Mouse (Mus musculus) hindbrain, postnatal 0 days (tissue): ENCODE measurements around the gene P4hb. TPM values are rescaled to one million over a fixed set of nuclear protein-coding genes. Genes with fewer than 3 reads are reported as not detected.

ENCODE experiments used
- ATAC-seq: fragments of 200-750 bp; cut with Nextera tagmentation; 2 replicates; pipeline ENCODE4 v1.8.0; 2017; ENCODE audit warnings: mild to moderate bottlenecking, moderate TSS enrichment, moderate library complexity
- DNase-seq: peaks from one replicate; pipeline ENCODE4 v3.0.0-alpha.2; 2015; ENCODE audit warnings: low spot score
- H3K27ac ChIP-seq: fragments of 300-500 bp; sonication (generic); 2 replicates; pipeline ENCODE4 v1.5.1; 2014; ENCODE audit warnings: mild to moderate bottlenecking
- H3K27me3 ChIP-seq: fragments of 300-500 bp; sonication (generic); 2 replicates; pipeline ENCODE4 v1.6.1; 2014; ENCODE audit warnings: low read length, mixed read lengths; ENCODE audit not compliant: insufficient read depth
- H3K36me3 ChIP-seq: fragments of 300-500 bp; sonication (generic); 2 replicates; pipeline ENCODE4 v1.6.1; 2014; ENCODE audit warnings: low read length, mixed read lengths; ENCODE audit not compliant: insufficient read depth
- H3K4me1 ChIP-seq: fragments of 300-500 bp; sonication (generic); 2 replicates; pipeline ENCODE4 v1.6.1; 2014; ENCODE audit warnings: antibody characterized with exemption, low read length, mixed read lengths; ENCODE audit not compliant: insufficient read depth
- H3K4me2 ChIP-seq: fragments of 300-500 bp; sonication (generic); 2 replicates; pipeline ENCODE4 v1.6.1; 2014; ENCODE audit warnings: low read depth, mild to moderate bottlenecking, low read length, moderate library complexity, mixed read lengths
- H3K4me3 ChIP-seq: fragments of 300-500 bp; sonication (generic); 2 replicates; pipeline ENCODE4 v1.5.1; 2014; ENCODE audit warnings: low read length
- H3K9ac ChIP-seq: fragments of 300-500 bp; sonication (generic); replicated peaks from 2 replicates; pipeline ENCODE4 v1.6.1; 2014; ENCODE audit warnings: mild to moderate bottlenecking, low read length, moderate library complexity, mixed read lengths
- H3K9me3 ChIP-seq: fragments of 300-500 bp; sonication (generic); 2 replicates; pipeline ENCODE4 v1.6.1; 2016; ENCODE audit warnings: low read length, mixed read lengths
- CTCF ChIP-seq: IDR thresholded peaks from 2 replicates; pipeline ENCODE4 v1.5.1; 2016; ENCODE audit warnings: antibody characterized with exemption, control low read depth, low read depth
- WGBS: fragments of 180-500 bp; shearing (Covaris S2); extraction: QIAGEN DNeasy Blood & Tissue Kit; methylation state at CpG from one replicate; pipeline ENCODE4 v1.1.7; 2014; 5-methylcytosine and 5-hydroxymethylcytosine counted together
- polyA plus RNA-seq: library from polyadenylated mRNA; unstranded; fragments of >200 nt; fragmentation: Nextera tagmentation; extraction: Ambion mirVana; gene quantifications from 2 replicates; pipeline ENCODE4 v1.2.1, GENCODE M21; 2015
- total RNA-seq: library from RNA; depleted of rRNA; stranded (reverse); fragments of >200 nt; gene quantifications from 2 replicates; pipeline ENCODE4 v1.2.3, GENCODE M21; 2014

P4hb gene
- total and polyA plus RNA-seq, 2 experiments from 2014 or later, result 147 to 222 TPM

DNA sequence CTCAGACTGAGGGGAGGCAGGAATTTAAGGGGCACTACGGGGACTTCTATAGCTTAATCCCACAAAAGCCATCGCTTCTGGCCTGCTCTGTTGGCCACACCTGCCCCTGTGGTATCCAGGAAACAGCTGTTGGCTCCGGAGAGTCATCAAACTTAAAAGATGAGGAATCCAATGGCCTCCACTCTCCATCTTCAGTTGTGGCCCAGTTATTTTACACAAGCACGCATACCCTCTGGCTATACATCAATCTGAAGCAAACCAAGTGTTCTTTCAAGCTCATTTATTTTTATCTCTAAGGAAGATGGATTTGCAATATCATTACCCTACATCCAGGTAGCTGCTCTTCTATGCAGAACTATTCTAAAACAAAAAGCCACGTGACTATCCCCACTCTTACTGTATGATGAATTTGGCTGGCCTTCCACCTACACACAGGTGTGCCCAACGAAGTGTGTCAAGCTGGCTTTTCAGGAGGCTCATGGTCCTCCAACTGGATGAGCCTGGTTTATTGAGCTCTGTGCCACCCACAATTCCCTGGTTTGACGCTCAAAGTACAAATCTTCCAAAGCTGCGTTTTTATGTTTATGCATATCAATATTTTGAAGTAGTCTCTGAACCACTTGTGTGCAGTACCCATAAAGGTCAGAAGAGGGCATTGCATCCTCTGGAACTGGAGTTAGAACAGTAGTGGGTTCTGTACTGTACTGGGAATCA lies 9.4 kb upstream of the P4hb start:
- Histone ChIP-seq H3K9ac (peak overlapping the region; percentile 97; the same call in 1 of the 2 replicates), H3K9me3 (no peaks in the 10 kb centered on the region), H3K4me1 (peaks cover 15% of the 10 kb centered on the region), H3K27ac (peak overlapping the region; percentile 97), H3K4me3 (peak overlapping the region; percentile 89), H3K4me2 (peak overlapping the region; percentile 99), H3K27me3 (no peaks in the 10 kb centered on the region), H3K36me3 (peaks cover 34% of the 10 kb centered on the region)
- WGBS, result 69% methylated on average over 8 of the region's 8 CpGs
- DNase-seq (peak; percentile 41), ATAC-seq (no peak)
- TF ChIP-seq CTCF, result peak; percentile 57

- Histone ChIP-seq H3K27ac (peak within 1 kb of the TSS; percentile 97), H3K4me1 (peaks cover 15% of the 10 kb centered on the region), H3K4me2 (peak within 1 kb of the TSS; percentile 99), H3K27me3 (no peaks in the 10 kb centered on the region), H3K9me3 (no peaks in the 10 kb centered on the region), H3K36me3 (peaks cover 34% of the 10 kb centered on the region), H3K9ac (peak within 1 kb of the TSS; percentile 97), H3K4me3 (peak within 1 kb of the TSS; percentile 89)
- DNase-seq (peak; percentile 96), ATAC-seq (peak; percentile 78)
- no peak; the same call in 1 of the 2 replicates for TF ChIP-seq CTCF
- WGBS, result 4% methylated on average over 74 of the region's 75 CpGs
Measured at GRCm38 (mm10) chr11:120581490-120582267, 8.6 kb upstream of the P4hb start, which contains the start of gene Arhgdia. Gene Arhgdia, minus strand, starts transcription at chr11:120581624.

GRCm38 (mm10) chr11:120580871-120581331 lies 7.8 kb upstream of the P4hb start:
- WGBS, result under 1% methylated on average over 28 of the region's 44 CpGs
- no peaks in the 10 kb centered on the region for H3K27me3 ChIP-seq
- no peak for TF ChIP-seq CTCF
- H3K27ac ChIP-seq, result peak overlapping the region; percentile 97
- peak overlapping the region; percentile 97 for H3K9ac ChIP-seq
- H3K4me3 ChIP-seq, result peak overlapping the region; percentile 89
- H3K4me1 ChIP-seq, result peaks cover 15% of the 10 kb centered on the region
- DNase-seq (peak; percentile 49), ATAC-seq (peak; percentile 33; the same call in 1 of the 2 replicates)
- no peaks in the 10 kb centered on the region for H3K9me3 ChIP-seq
- H3K4me2 ChIP-seq, result peak overlapping the region; percentile 99
- H3K36me3 ChIP-seq, result peaks cover 30% of the 10 kb centered on the region

- no peak for DNase-seq
- no peak for ATAC-seq
- peak overlapping the region; percentile 89 for H3K4me3 ChIP-seq
- H3K36me3 ChIP-seq, result peaks cover 26% of the 10 kb centered on the region
- no peaks in the 10 kb centered on the region for H3K27me3 ChIP-seq
- 54% methylated on average over 7 of the region's 7 CpGs for WGBS
- H3K27ac ChIP-seq, result peak overlapping the region; percentile 97
- peak overlapping the region; percentile 99 for H3K4me2 ChIP-seq
- peaks cover 15% of the 10 kb centered on the region for H3K4me1 ChIP-seq
- TF ChIP-seq CTCF, result no peak
- peak overlapping the region; percentile 97 for H3K9ac ChIP-seq
- no peaks in the 10 kb centered on the region for H3K9me3 ChIP-seq
Measured at GRCm38 (mm10) chr11:120580190-120580589, 7.1 kb upstream of the P4hb start.

GRCm38 (mm10) chr11:120579316-120580107 lies 6.5 kb upstream of the P4hb start:
- peak; percentile 79 for DNase-seq
- Histone ChIP-seq H3K4me2 (peak overlapping the region; percentile 99), H3K4me1 (peaks cover 15% of the 10 kb centered on the region), H3K4me3 (peak overlapping the region; percentile 89), H3K36me3 (peaks cover 24% of the 10 kb centered on the region), H3K27me3 (no peaks in the 10 kb centered on the region), H3K27ac (peak overlapping the region; percentile 97; the same call in 1 of the 2 replicates), H3K9me3 (no peaks in the 10 kb centered on the region), H3K9ac (peak overlapping the region; percentile 28; the same call in 1 of the 2 replicates)
- no peak for ATAC-seq
- TF ChIP-seq CTCF, result peak; percentile 94
- WGBS, result 65% methylated on average over 15 of the region's 15 CpGs

DNA sequence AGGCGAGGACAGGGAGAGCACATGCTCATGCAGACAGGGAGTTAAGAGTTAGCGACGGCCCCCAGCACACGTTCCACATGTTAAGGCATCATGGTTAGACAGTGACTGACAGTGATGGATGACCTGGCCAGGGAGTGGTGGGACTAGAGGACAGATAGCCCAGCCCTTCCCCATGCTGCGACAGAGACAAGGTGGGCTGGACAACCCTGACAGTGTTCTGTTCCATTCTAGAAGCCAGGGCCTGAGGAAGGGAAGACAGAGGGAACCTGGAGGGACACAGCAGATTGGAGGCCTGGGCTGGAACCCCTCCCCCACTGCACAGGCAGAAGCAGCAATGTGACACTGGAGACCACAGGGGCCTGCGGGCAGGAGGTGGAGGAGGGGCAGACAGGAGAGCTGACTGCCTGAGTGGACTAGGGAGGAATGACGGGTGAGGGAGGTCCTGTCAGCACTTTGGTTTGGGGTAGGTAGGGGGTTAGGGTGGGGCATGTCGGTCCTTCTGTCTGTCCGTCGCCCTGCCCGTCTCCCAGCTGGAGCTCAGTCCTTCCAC lies 5.7 kb upstream of the P4hb start:
- no peak overlapping the region for H3K4me2 ChIP-seq
- peaks cover 18% of the 10 kb centered on the region for H3K4me1 ChIP-seq
- H3K36me3 ChIP-seq, result peaks cover 24% of the 10 kb centered on the region
- H3K4me3 ChIP-seq, result no peak overlapping the region
- ATAC-seq (no peak), DNase-seq (no peak)
- no peak overlapping the region for H3K9ac ChIP-seq
- no peaks in the 10 kb centered on the region for H3K9me3 ChIP-seq
- H3K27ac ChIP-seq, result no peak overlapping the region
- WGBS, result 79% methylated on average over 11 of the region's 11 CpGs
- no peaks in the 10 kb centered on the region for H3K27me3 ChIP-seq
- TF ChIP-seq CTCF, result no peak
